Mouse (Mus musculus): ENCODE results near the gene Nceh1. TPM values are rescaled to one million over a fixed set of nuclear protein-coding genes. Genes with fewer than 3 reads are reported as not detected.
A peak's percentile ranks its signal among the peaks of the same experiment; 100 is the strongest.

The Nceh1 gene
- polyA plus RNA-seq, 1 experiment from 2014 or later, result 10.1 TPM

GRCm38 (mm10) chr3:27217331-27217730 is 34.6 kb downstream of the Nceh1 start:
- WGBS, result 85% methylated on average over 7 of the region's 7 CpGs
- no peak for ATAC-seq
- Histone ChIP-seq H3K9me3 (ENCODE audit: control insufficient read depth, low read length) (no peaks in the 10 kb centered on the region), H3K27ac (ENCODE audit: low read length) (no peak overlapping the region), H3K36me3 (ENCODE audit: control insufficient read depth, insufficient read depth, low read length) (no peaks in the 10 kb centered on the region), H3K4me1 (ENCODE audit: control insufficient read depth, insufficient read depth, low read length) (0 out of 2 replicates have a peak, but pooled peaks cover 3% of the 10 kb centered on the region), H3K9ac (ENCODE audit: low read depth, low read length) (no peak overlapping the region), H3K4me3 (ENCODE audit: low read length) (no peak overlapping the region), H3K4me2 (ENCODE audit: low read depth, low read length) (no peak overlapping the region), H3K27me3 (replicated peaks; ENCODE audit: control insufficient read depth, insufficient read depth, low read length) (no peaks in the 10 kb centered on the region)

DNA sequence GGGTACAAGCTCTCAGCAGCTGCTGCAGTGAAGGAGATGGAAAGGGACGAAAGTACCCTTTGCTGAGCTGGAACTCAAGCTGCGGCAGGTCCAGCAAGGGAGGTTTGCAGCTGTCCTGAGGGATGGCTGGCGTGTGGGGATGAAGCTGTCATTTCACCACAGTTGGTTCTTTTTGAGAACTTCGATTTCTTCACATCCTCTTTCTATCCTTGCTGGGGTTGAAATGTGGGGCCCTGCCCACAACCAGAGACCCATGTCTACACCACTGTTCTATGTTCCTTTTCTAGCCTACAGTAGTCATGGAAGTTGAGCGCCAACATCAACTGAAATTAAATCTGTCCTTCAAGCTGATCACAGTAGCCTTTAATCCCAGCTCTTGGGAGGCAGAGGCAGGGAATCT is 35.8 kb downstream of the Nceh1 start:
- no peaks in the 10 kb centered on the region for H3K36me3 ChIP-seq (ENCODE audit: control insufficient read depth, insufficient read depth, low read length)
- no peak for ATAC-seq
- H3K4me3 ChIP-seq (ENCODE audit: low read length), result no peak overlapping the region
- H3K9me3 ChIP-seq (ENCODE audit: control insufficient read depth, low read length), result no peaks in the 10 kb centered on the region
- 85% methylated on average over 5 of the region's 5 CpGs for WGBS
- no peak overlapping the region for H3K9ac ChIP-seq (ENCODE audit: low read depth, low read length)
- no peaks in the 10 kb centered on the region for H3K27me3 ChIP-seq (replicated peaks; ENCODE audit: control insufficient read depth, insufficient read depth, low read length)
- H3K4me1 ChIP-seq (ENCODE audit: control insufficient read depth, insufficient read depth, low read length), result 0 out of 2 replicates have a peak, but pooled peaks cover 3% of the 10 kb centered on the region
- H3K27ac ChIP-seq (ENCODE audit: low read length), result no peak overlapping the region
- H3K4me2 ChIP-seq (ENCODE audit: low read depth, low read length), result no peak overlapping the region

DNA sequence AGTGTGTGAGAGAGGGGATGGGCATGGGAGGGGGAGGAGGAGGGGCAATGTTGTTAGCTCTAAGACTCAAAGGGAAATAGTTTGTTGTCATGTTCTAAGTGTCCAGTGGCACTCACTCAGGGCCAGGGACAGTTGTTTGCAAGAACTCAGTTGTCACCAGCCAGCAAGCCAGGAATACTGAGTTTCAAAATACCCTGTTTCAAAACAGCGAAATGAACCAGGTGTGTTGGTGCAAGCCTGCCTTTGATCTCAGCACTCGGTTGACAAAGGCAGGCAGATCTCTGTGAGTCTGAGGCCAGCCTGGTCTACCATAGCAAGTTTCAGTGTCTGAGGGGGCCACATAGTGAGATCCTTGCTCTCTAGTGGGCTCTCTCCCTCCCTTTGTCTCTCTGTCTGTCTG is 39.3 kb downstream of the Nceh1 start:
- Histone ChIP-seq H3K9me3 (ENCODE audit: control insufficient read depth, low read length) (no peaks in the 10 kb centered on the region), H3K9ac (ENCODE audit: low read depth, low read length) (no peak overlapping the region)
- 83% methylated on average over 2 of the region's 2 CpGs for whole genome bisulfite sequencing

DNA sequence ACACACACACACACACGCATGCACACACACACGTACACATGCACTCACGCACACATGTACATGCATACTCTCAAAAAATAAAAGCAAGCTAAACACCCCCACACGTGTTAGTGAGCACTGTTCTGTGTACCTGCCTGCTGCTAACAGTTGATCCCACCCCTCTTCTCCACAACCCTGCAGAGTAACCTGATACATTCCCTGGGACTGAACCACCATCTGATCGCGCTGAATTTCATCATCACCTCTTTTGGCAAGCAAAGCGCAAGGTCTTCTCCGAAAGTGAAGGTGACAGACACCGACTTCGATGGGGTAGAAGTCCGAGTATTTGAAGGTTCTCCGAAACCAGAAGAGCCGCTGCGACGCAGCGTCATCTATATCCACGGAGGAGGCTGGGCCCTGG is 39.7 kb downstream of the Nceh1 start:
- no peak overlapping the region for H3K4me3 ChIP-seq (ENCODE audit: low read length)
- no peaks in the 10 kb centered on the region for H3K36me3 ChIP-seq (ENCODE audit: control insufficient read depth, insufficient read depth, low read length)
- H3K9me3 ChIP-seq (ENCODE audit: control insufficient read depth, low read length), result no peaks in the 10 kb centered on the region
- no peak overlapping the region for H3K4me2 ChIP-seq (ENCODE audit: low read depth, low read length)
- WGBS, result 69% methylated on average over 17 of the region's 17 CpGs
- no peaks in the 10 kb centered on the region for H3K27me3 ChIP-seq (replicated peaks; ENCODE audit: control insufficient read depth, insufficient read depth, low read length)
- no peak for ATAC-seq
- H3K4me1 ChIP-seq (ENCODE audit: control insufficient read depth, insufficient read depth, low read length), result peaks cover 3% of the 10 kb centered on the region; the same call in 1 of the 2 replicates
- no peak overlapping the region for H3K9ac ChIP-seq (ENCODE audit: low read depth, low read length)
- H3K27ac ChIP-seq (ENCODE audit: low read length), result no peak overlapping the region

More for the DNA sequence above, 39.3 kb downstream of the Nceh1 start:
- Histone ChIP-seq H3K36me3 (ENCODE audit: control insufficient read depth, insufficient read depth, low read length) (no peaks in the 10 kb centered on the region), H3K4me2 (ENCODE audit: low read depth, low read length) (no peak overlapping the region), H3K27ac (ENCODE audit: low read length) (no peak overlapping the region), H3K4me3 (ENCODE audit: low read length) (no peak overlapping the region), H3K27me3 (replicated peaks; ENCODE audit: control insufficient read depth, insufficient read depth, low read length) (no peaks in the 10 kb centered on the region), H3K4me1 (ENCODE audit: control insufficient read depth, insufficient read depth, low read length) (peaks cover 1% of the 10 kb centered on the region; the same call in 1 of the 2 replicates)
- ATAC-seq, result no peak

- Histone ChIP-seq H3K36me3 (ENCODE audit: control insufficient read depth, insufficient read depth, low read length) (no peaks in the 10 kb centered on the region), H3K27ac (ENCODE audit: low read length) (peak overlapping the region; percentile 16; the same call in 1 of the 2 replicates), H3K4me1 (ENCODE audit: control insufficient read depth, insufficient read depth, low read length) (peaks cover 6% of the 10 kb centered on the region; the same call in 1 of the 2 replicates), H3K9me3 (ENCODE audit: control insufficient read depth, low read length) (no peaks in the 10 kb centered on the region), H3K4me2 (ENCODE audit: low read depth, low read length) (no peak overlapping the region), H3K4me3 (ENCODE audit: low read length) (no peak overlapping the region), H3K27me3 (replicated peaks; ENCODE audit: control insufficient read depth, insufficient read depth, low read length) (no peaks in the 10 kb centered on the region), H3K9ac (ENCODE audit: low read depth, low read length) (no peak overlapping the region)
- 70% methylated on average over 3 of the region's 3 CpGs for WGBS
- peak; percentile 86 for ATAC-seq
Observed at GRCm38 (mm10) chr3:27227629-27228453, 45.1 kb downstream of the Nceh1 start.

DNA sequence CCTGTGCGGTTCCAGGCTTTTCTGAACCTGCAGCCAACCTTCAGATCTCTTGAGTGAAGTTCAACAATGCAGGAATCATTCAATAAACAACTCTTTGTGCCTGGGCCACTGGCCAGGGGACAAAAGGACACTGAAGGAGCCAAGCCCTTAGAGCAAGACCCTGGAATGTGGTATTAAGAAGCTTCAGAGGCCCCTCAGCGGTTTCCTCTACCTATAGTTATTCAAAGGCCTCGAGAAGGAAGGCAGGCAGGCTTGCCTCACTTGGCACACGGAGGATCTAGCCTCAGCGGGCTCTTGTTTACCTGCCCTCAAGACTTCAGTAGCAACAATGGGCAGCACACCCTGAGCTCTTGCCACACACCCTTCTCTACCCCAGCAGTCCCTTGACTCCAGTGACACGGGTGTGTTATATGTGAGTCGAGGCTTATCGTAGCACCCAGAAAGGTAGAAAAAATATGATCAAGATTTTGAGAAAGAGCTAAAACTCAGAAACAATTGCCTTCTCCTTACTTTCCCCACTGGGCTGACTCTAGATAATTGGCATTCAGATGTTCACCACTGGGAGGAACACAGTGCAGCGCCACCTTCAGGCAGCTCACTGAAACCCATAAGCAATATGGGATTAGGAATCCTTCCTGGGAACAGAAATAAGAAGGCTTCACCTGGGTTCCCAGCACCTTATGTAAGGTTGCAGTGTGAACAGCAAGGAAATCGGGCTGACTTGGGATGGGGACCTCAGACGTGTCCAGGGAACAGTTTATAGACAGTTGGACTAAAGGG is 46.0 kb downstream of the Nceh1 start:
- WGBS, result 73% methylated on average over 11 of the region's 11 CpGs

GRCm38 (mm10) chr3:27233361-27233760 is 50.6 kb downstream of the Nceh1 start:
- WGBS, result 73% methylated on average over 4 of the region's 4 CpGs
- ATAC-seq, result no peak
- H3K4me1 ChIP-seq (ENCODE audit: control insufficient read depth, insufficient read depth, low read length), result no peaks in the 10 kb centered on the region
- H3K4me2 ChIP-seq (ENCODE audit: low read depth, low read length), result no peak overlapping the region
- no peak overlapping the region for H3K4me3 ChIP-seq (ENCODE audit: low read length)
- no peaks in the 10 kb centered on the region for H3K9me3 ChIP-seq (ENCODE audit: control insufficient read depth, low read length)
- no peak overlapping the region for H3K9ac ChIP-seq (ENCODE audit: low read depth, low read length)
- H3K27ac ChIP-seq (ENCODE audit: low read length), result no peak overlapping the region
- no peaks in the 10 kb centered on the region for H3K36me3 ChIP-seq (ENCODE audit: control insufficient read depth, insufficient read depth, low read length)
- H3K27me3 ChIP-seq (replicated peaks; ENCODE audit: control insufficient read depth, insufficient read depth, low read length), result no peaks in the 10 kb centered on the region

More for the DNA sequence above, 46.0 kb downstream of the Nceh1 start:
- Histone ChIP-seq H3K4me2 (ENCODE audit: low read depth, low read length) (no peak overlapping the region), H3K27ac (ENCODE audit: low read length) (peak overlapping the region; percentile 16), H3K9ac (ENCODE audit: low read depth, low read length) (no peak overlapping the region), H3K36me3 (ENCODE audit: control insufficient read depth, insufficient read depth, low read length) (no peaks in the 10 kb centered on the region), H3K27me3 (replicated peaks; ENCODE audit: control insufficient read depth, insufficient read depth, low read length) (no peaks in the 10 kb centered on the region), H3K4me3 (ENCODE audit: low read length) (no peak overlapping the region), H3K9me3 (ENCODE audit: control insufficient read depth, low read length) (no peaks in the 10 kb centered on the region), H3K4me1 (ENCODE audit: control insufficient read depth, insufficient read depth, low read length) (peaks cover 6% of the 10 kb centered on the region; the same call in 1 of the 2 replicates)
- ATAC-seq, result peak; percentile 28; the same call in 1 of the 2 replicates

- no peak for ATAC-seq
- WGBS, result 77% methylated on average over 6 of the region's 6 CpGs
- no peak overlapping the region for H3K27ac ChIP-seq (ENCODE audit: low read length)
Observed at GRCm38 (mm10) chr3:27233841-27234240, 51.1 kb downstream of the Nceh1 start.

GRCm38 (mm10) chr3:27234976-27235375 is 52.2 kb downstream of the Nceh1 start:
- no peak overlapping the region for H3K9ac ChIP-seq (ENCODE audit: low read depth, low read length)
- H3K4me1 ChIP-seq (ENCODE audit: control insufficient read depth, insufficient read depth, low read length), result no peaks in the 10 kb centered on the region
- no peak overlapping the region for H3K4me2 ChIP-seq (ENCODE audit: low read depth, low read length)
- H3K27me3 ChIP-seq (replicated peaks; ENCODE audit: control insufficient read depth, insufficient read depth, low read length), result no peaks in the 10 kb centered on the region
- WGBS, result 45% methylated on average over 1 of the region's 1 CpGs
- no peak overlapping the region for H3K27ac ChIP-seq (ENCODE audit: low read length)
- H3K9me3 ChIP-seq (ENCODE audit: control insufficient read depth, low read length), result no peaks in the 10 kb centered on the region
- no peak overlapping the region for H3K4me3 ChIP-seq (ENCODE audit: low read length)
- H3K36me3 ChIP-seq (ENCODE audit: control insufficient read depth, insufficient read depth, low read length), result no peaks in the 10 kb centered on the region
- ATAC-seq, result no peak

More at GRCm38 (mm10) chr3:27233841-27234240, 51.1 kb downstream of the Nceh1 start:
- no peaks in the 10 kb centered on the region for H3K27me3 ChIP-seq (replicated peaks; ENCODE audit: control insufficient read depth, insufficient read depth, low read length)
- H3K4me3 ChIP-seq (ENCODE audit: low read length), result no peak overlapping the region
- H3K4me2 ChIP-seq (ENCODE audit: low read depth, low read length), result no peak overlapping the region
- no peak overlapping the region for H3K9ac ChIP-seq (ENCODE audit: low read depth, low read length)
- H3K9me3 ChIP-seq (ENCODE audit: control insufficient read depth, low read length), result no peaks in the 10 kb centered on the region
- no peaks in the 10 kb centered on the region for H3K4me1 ChIP-seq (ENCODE audit: control insufficient read depth, insufficient read depth, low read length)
- H3K36me3 ChIP-seq (ENCODE audit: control insufficient read depth, insufficient read depth, low read length), result no peaks in the 10 kb centered on the region
